Mouse (Mus musculus): ENCODE data around the gene Gabrd. TPM values are rescaled to one million over a fixed set of nuclear protein-coding genes. Genes with fewer than 3 reads are reported as not detected.

Gabrd gene
- polyA plus RNA-seq, 1 experiment from 2014 or later: not detected

GRCm38 (mm10) chr4:155412124-155412523 lies 14.2 kb upstream of the Gabrd start:
- WGBS: 95% methylated on average over 6 of the region's 6 CpGs
- Histone ChIP-seq H3K27ac (no peak overlapping the region), H3K4me2 (replicated peaks) (no peak overlapping the region), H3K4me1 (peaks cover 3% of the 10 kb centered on the region; the same call in 1 of the 2 replicates), H3K27me3 (no peaks in the 10 kb centered on the region), H3K4me3 (no peak overlapping the region), H3K9ac (no peak overlapping the region), H3K36me3 (no peaks in the 10 kb centered on the region), H3K9me3 (replicated peaks) (no peaks in the 10 kb centered on the region)
- no peak for ATAC-seq (ENCODE audit: low FRiP score)

- no peaks in the 10 kb centered on the region for H3K9me3 ChIP-seq (replicated peaks)
- peak within 1 kb of the TSS; percentile 80 for H3K4me2 ChIP-seq (replicated peaks)
- H3K27me3 ChIP-seq: no peaks in the 10 kb centered on the region
- no peaks in the 10 kb centered on the region for H3K36me3 ChIP-seq
- ATAC-seq (ENCODE audit: low FRiP score): peak; percentile 98
- H3K27ac ChIP-seq: peak within 1 kb of the TSS; percentile 31; the same call in 1 of the 2 replicates
- H3K9ac ChIP-seq: peak within 1 kb of the TSS; percentile 59
- H3K4me1 ChIP-seq: peaks cover 3% of the 10 kb centered on the region; the same call in 1 of the 2 replicates
- peak within 1 kb of the TSS; percentile 53 for H3K4me3 ChIP-seq
- WGBS: under 1% methylated on average over 35 of the region's 35 CpGs
Observed at GRCm38 (mm10) chr4:155409058-155409776, 11.3 kb upstream of the Gabrd start, which contains the start of gene Cfap74. Gene Cfap74, plus strand, starts transcription at chr4:155409190.

- H3K4me2 ChIP-seq (replicated peaks): peak overlapping the region; percentile 80
- H3K27me3 ChIP-seq: no peaks in the 10 kb centered on the region
- no peaks in the 10 kb centered on the region for H3K36me3 ChIP-seq
- ATAC-seq (ENCODE audit: low FRiP score): peak; percentile 70
- H3K27ac ChIP-seq: no peak overlapping the region
- H3K4me1 ChIP-seq: peaks cover 3% of the 10 kb centered on the region; the same call in 1 of the 2 replicates
- H3K4me3 ChIP-seq: peak overlapping the region; percentile 53
- H3K9me3 ChIP-seq (replicated peaks): no peaks in the 10 kb centered on the region
- H3K9ac ChIP-seq: peak overlapping the region; percentile 59
- WGBS: 3% methylated on average over 8 of the region's 8 CpGs
Observed at GRCm38 (mm10) chr4:155408695-155409057, 10.8 kb upstream of the Gabrd start.

GRCm38 (mm10) chr4:155402489-155402888 lies 4.6 kb upstream of the Gabrd start:
- ATAC-seq (ENCODE audit: low FRiP score): no peak

GRCm38 (mm10) chr4:155401121-155401520 lies 3.2 kb upstream of the Gabrd start:
- no peak overlapping the region for H3K27ac ChIP-seq
- H3K36me3 ChIP-seq: no peaks in the 10 kb centered on the region
- 72% methylated on average over 7 of the region's 7 CpGs for WGBS
- no peak overlapping the region for H3K4me2 ChIP-seq (replicated peaks)
- H3K9ac ChIP-seq: no peak overlapping the region
- no peaks in the 10 kb centered on the region for H3K9me3 ChIP-seq (replicated peaks)
- H3K4me1 ChIP-seq: peaks cover 9% of the 10 kb centered on the region
- H3K27me3 ChIP-seq: peaks cover 42% of the 10 kb centered on the region
- H3K4me3 ChIP-seq: no peak overlapping the region
- ATAC-seq (ENCODE audit: low FRiP score): no peak

More at GRCm38 (mm10) chr4:155402489-155402888, 4.6 kb upstream of the Gabrd start:
- Histone ChIP-seq H3K4me1 (peaks cover 8% of the 10 kb centered on the region), H3K9ac (no peak overlapping the region), H3K4me3 (no peak overlapping the region), H3K9me3 (replicated peaks) (no peaks in the 10 kb centered on the region), H3K27me3 (peaks cover 28% of the 10 kb centered on the region), H3K36me3 (no peaks in the 10 kb centered on the region), H3K4me2 (replicated peaks) (no peak overlapping the region), H3K27ac (no peak overlapping the region)
- WGBS: 61% methylated on average over 1 of the region's 1 CpGs

- Histone ChIP-seq H3K36me3 (no peaks in the 10 kb centered on the region), H3K4me1 (peaks cover 9% of the 10 kb centered on the region), H3K27me3 (peaks cover 60% of the 10 kb centered on the region), H3K4me2 (replicated peaks) (peak overlapping the region; percentile 78), H3K4me3 (peak overlapping the region; percentile 39), H3K9ac (peak overlapping the region; percentile 51; the same call in 1 of the 2 replicates), H3K27ac (no peak overlapping the region), H3K9me3 (replicated peaks) (no peaks in the 10 kb centered on the region)
- WGBS: 4% methylated on average over 9 of the region's 9 CpGs
- no peak for ATAC-seq (ENCODE audit: low FRiP score)
Observed at GRCm38 (mm10) chr4:155398222-155398540, 269 bp upstream of the Gabrd start.

GRCm38 (mm10) chr4:155396751-155397150 lies 1.2 kb downstream of the Gabrd start:
- H3K4me2 ChIP-seq (replicated peaks): no peak overlapping the region
- H3K9ac ChIP-seq: no peak overlapping the region
- H3K27me3 ChIP-seq: peaks cover 60% of the 10 kb centered on the region
- ATAC-seq (ENCODE audit: low FRiP score): no peak
- H3K4me3 ChIP-seq: no peak overlapping the region
- WGBS: 91% methylated on average over 4 of the region's 4 CpGs
- no peaks in the 10 kb centered on the region for H3K36me3 ChIP-seq
- H3K9me3 ChIP-seq (replicated peaks): no peaks in the 10 kb centered on the region
- no peak overlapping the region for H3K27ac ChIP-seq
- H3K4me1 ChIP-seq: peaks cover 9% of the 10 kb centered on the region

- H3K4me2 ChIP-seq (replicated peaks): no peak overlapping the region
- no peak overlapping the region for H3K27ac ChIP-seq
- no peak for ATAC-seq (ENCODE audit: low FRiP score)
- no peaks in the 10 kb centered on the region for H3K9me3 ChIP-seq (replicated peaks)
- H3K4me3 ChIP-seq: no peak overlapping the region
- H3K27me3 ChIP-seq: peaks cover 58% of the 10 kb centered on the region
- no peak overlapping the region for H3K9ac ChIP-seq
- no peaks in the 10 kb centered on the region for H3K36me3 ChIP-seq
- 88% methylated on average over 5 of the region's 5 CpGs for WGBS
- peaks cover 9% of the 10 kb centered on the region for H3K4me1 ChIP-seq
Observed at GRCm38 (mm10) chr4:155395471-155395870, 2.4 kb downstream of the Gabrd start.

- ATAC-seq (ENCODE audit: low FRiP score): no peak
- no peak overlapping the region for H3K4me3 ChIP-seq
Observed at GRCm38 (mm10) chr4:155387166-155387565, 10.7 kb downstream of the Gabrd start.

GRCm38 (mm10) chr4:155383326-155383725 lies 14.6 kb downstream of the Gabrd start:
- Histone ChIP-seq H3K9ac (no peak overlapping the region), H3K9me3 (replicated peaks) (no peaks in the 10 kb centered on the region), H3K4me3 (no peak overlapping the region), H3K27ac (no peak overlapping the region), H3K4me1 (0 out of 2 replicates have a peak, but pooled peaks cover 8% of the 10 kb centered on the region), H3K4me2 (replicated peaks) (no peak overlapping the region), H3K36me3 (no peaks in the 10 kb centered on the region), H3K27me3 (no peaks in the 10 kb centered on the region)
- ATAC-seq (ENCODE audit: low FRiP score): no peak
- WGBS: 75% methylated on average over 4 of the region's 4 CpGs

More at GRCm38 (mm10) chr4:155387166-155387565, 10.7 kb downstream of the Gabrd start:
- no peak overlapping the region for H3K9ac ChIP-seq
- no peaks in the 10 kb centered on the region for H3K9me3 ChIP-seq (replicated peaks)
- 79% methylated on average over 8 of the region's 8 CpGs for WGBS
- 0 out of 2 replicates have a peak, but pooled peaks cover 8% of the 10 kb centered on the region for H3K4me1 ChIP-seq
- H3K27ac ChIP-seq: no peak overlapping the region
- 0 out of 2 replicates have a peak, but pooled peaks cover 2% of the 10 kb centered on the region for H3K27me3 ChIP-seq
- H3K36me3 ChIP-seq: no peaks in the 10 kb centered on the region
- H3K4me2 ChIP-seq (replicated peaks): no peak overlapping the region

- ATAC-seq (ENCODE audit: low FRiP score): no peak
- H3K4me3 ChIP-seq: no peak overlapping the region
- H3K9ac ChIP-seq: peak overlapping the region; percentile 24; the same call in 1 of the 2 replicates
- H3K27me3 ChIP-seq: no peaks in the 10 kb centered on the region
- H3K9me3 ChIP-seq (replicated peaks): no peaks in the 10 kb centered on the region
- WGBS: 13% methylated on average over 9 of the region's 9 CpGs
- no peaks in the 10 kb centered on the region for H3K36me3 ChIP-seq
- no peak overlapping the region for H3K4me2 ChIP-seq (replicated peaks)
- no peak overlapping the region for H3K27ac ChIP-seq
- H3K4me1 ChIP-seq: 0 out of 2 replicates have a peak, but pooled peaks cover 8% of the 10 kb centered on the region
Observed at GRCm38 (mm10) chr4:155382752-155383151, 15.2 kb downstream of the Gabrd start.

GRCm38 (mm10) chr4:155381974-155382373 lies 15.9 kb downstream of the Gabrd start:
- WGBS: 37% methylated on average over 7 of the region's 7 CpGs
- Histone ChIP-seq H3K4me3 (no peak overlapping the region), H3K4me2 (replicated peaks) (no peak overlapping the region), H3K9ac (no peak overlapping the region), H3K4me1 (0 out of 2 replicates have a peak, but pooled peaks cover 8% of the 10 kb centered on the region), H3K27me3 (no peaks in the 10 kb centered on the region), H3K9me3 (replicated peaks) (no peaks in the 10 kb centered on the region), H3K27ac (no peak overlapping the region), H3K36me3 (no peaks in the 10 kb centered on the region)
- ATAC-seq (ENCODE audit: low FRiP score): no peak

Measured in hindbrain, embryonic 12.5 days (tissue).